Mouse (Mus musculus) kidney, adult 2 months (tissue): ENCODE data around the gene Cdc73.

ENCODE experiments used
- CTCF ChIP-seq: fragments of 200-500 bp; conservative IDR thresholded peaks from 2 replicates; pipeline ENCODE4 v1.5.1; 2011; ENCODE audit warnings: low read depth, mild to moderate bottlenecking, control low read depth, low read length, moderate library complexity, mixed read lengths; ENCODE audit not compliant: insufficient read depth, insufficient read length
- POLR2A ChIP-seq: fragments of 200-500 bp; IDR thresholded peaks from one replicate; pipeline ENCODE4 v1.6.1; 2011; ENCODE audit warnings: low read depth, low read length, control low read depth

GRCm38 (mm10) chr1:143701736-143702135, 957 bp downstream of the Cdc73 start:
- TF ChIP-seq CTCF: no peak
- TF ChIP-seq POLR2A: no peak
